Mouse (Mus musculus) liver, adult 2 months (tissue): ENCODE results near the gene Ddo. TPM values are rescaled to one million over a fixed set of nuclear protein-coding genes. Genes with fewer than 3 reads are reported as not detected.

Experiments
- DNase-seq: peaks from one replicate; pipeline ENCODE4 v3.0.0-alpha.2; 2011; ENCODE audit warnings: low read depth, low spot score; ENCODE audit errors: extremely low read depth
- H3K27ac ChIP-seq: fragments of 200-500 bp; replicated peaks from 2 replicates; pipeline ENCODE4 v1.5.1; 2012; ENCODE audit warnings: low read depth, mild to moderate bottlenecking, control low read depth, inconsistent platforms, low read length; ENCODE audit not compliant: insufficient read depth
- H3K27me3 ChIP-seq: fragments of 200-500 bp; 2 replicates; pipeline ENCODE4 v1.6.1; 2012; ENCODE audit warnings: mild to moderate bottlenecking, moderate library complexity, low read length, inconsistent platforms; ENCODE audit not compliant: control insufficient read depth, insufficient read depth
- H3K36me3 ChIP-seq: fragments of 200-500 bp; 2 replicates; pipeline ENCODE4 v1.6.1; 2012; ENCODE audit warnings: low read length, inconsistent platforms; ENCODE audit not compliant: control insufficient read depth, insufficient read depth
- H3K4me1 ChIP-seq: fragments of 200-500 bp; 2 replicates; pipeline ENCODE4 v1.6.1; 2011; ENCODE audit warnings: low read length; ENCODE audit not compliant: control insufficient read depth, insufficient read depth
- H3K4me3 ChIP-seq: fragments of 200-500 bp; 2 replicates; pipeline ENCODE4 v1.5.1; 2011; ENCODE audit warnings: low read depth, mild to moderate bottlenecking, control low read depth, low read length, moderate library complexity; ENCODE audit not compliant: insufficient read depth
- H3K79me2 ChIP-seq: fragments of 200-500 bp; 2 replicates; pipeline ENCODE4 v1.6.1; 2012; ENCODE audit warnings: inconsistent platforms, mild to moderate bottlenecking, low read length, moderate library complexity; ENCODE audit not compliant: control insufficient read depth, insufficient read depth
- H3K9ac ChIP-seq: fragments of 200-500 bp; 2 replicates; pipeline ENCODE4 v1.6.1; 2012; ENCODE audit warnings: low read depth, mild to moderate bottlenecking, control low read depth, inconsistent platforms, low read length
- CTCF ChIP-seq: fragments of 200-500 bp; IDR thresholded peaks from 2 replicates; pipeline ENCODE4 v1.5.1; 2011; ENCODE audit warnings: low read depth, low read length, control low read depth
- POLR2A ChIP-seq: fragments of 200-500 bp; IDR thresholded peaks from 2 replicates; pipeline ENCODE4 v1.6.1; 2011; ENCODE audit warnings: low read length, control low read depth; ENCODE audit not compliant: insufficient read depth; ENCODE audit errors: extremely low read depth
- WGBS: fragments of 180-500 bp; shearing (Covaris S2); methylation state at CpG from one replicate; pipeline ENCODE4 v1.1.7; 2018; 5-methylcytosine and 5-hydroxymethylcytosine counted together
- polyA plus RNA-seq: library from polyadenylated mRNA; depleted of rRNA; stranded (reverse); fragments of >200 nt; gene quantifications from 2 replicates; pipeline ENCODE4 v1.2.3, GENCODE M21; 2012; rRNA removed
- total RNA-seq: library from RNA; depleted of rRNA; stranded (reverse); fragments of >200 nt; gene quantifications from 2 replicates; pipeline ENCODE4 v1.2.3, GENCODE M21; 2014; rRNA removed

Ddo gene
- 17.0 and 19.0 TPM in 2 replicates for total RNA-seq
- 16.0 and 21.3 TPM in 2 replicates for polyA plus RNA-seq

DNA sequence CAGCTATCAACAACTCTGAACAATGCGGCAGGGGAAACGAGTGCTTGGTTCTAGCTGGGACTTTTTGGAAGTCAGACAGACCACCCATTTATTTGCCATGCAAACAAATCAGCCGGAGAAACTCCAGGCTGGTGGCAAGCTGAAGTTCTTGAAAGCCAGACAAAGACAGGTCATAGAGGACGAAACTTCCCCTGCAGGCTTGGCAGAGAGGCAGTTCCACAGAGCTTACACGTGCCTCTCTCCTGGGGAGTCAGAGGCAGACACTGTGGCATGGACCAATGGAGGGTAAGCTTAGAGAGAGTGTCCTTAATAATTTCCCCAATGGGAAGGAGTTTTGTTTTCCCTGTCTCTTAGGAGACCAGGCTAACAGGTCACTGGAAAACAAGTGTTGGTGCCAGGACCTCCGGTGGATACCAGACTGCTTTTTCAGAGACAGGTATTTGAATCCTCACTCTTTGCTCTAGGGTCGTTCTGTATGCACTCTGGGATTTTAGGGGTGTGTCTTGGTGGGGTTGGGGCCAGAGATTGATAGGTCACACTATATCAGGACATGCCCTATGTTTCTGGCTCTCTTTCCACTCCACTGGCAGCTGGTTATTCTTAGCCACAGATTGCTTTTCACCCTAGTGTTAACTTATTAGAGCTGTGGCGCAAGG lies at the start of gene Ddo:
Gene Ddo (plus strand): TSS at position 356 of the 656 bp plus-strand sequence.
- H3K9ac ChIP-seq: peak within 1 kb of the TSS; percentile 67
- H3K79me2 ChIP-seq: peaks cover 3% of the 10 kb centered on the region; the same call in 1 of the 2 replicates
- H3K27ac ChIP-seq: peak within 1 kb of the TSS; percentile 89
- 19% methylated on average over 8 of the region's 8 CpGs for WGBS
- peaks cover 6% of the 10 kb centered on the region; the same call in 1 of the 2 replicates for H3K4me1 ChIP-seq
- no peak for TF ChIP-seq CTCF
- TF ChIP-seq POLR2A: 0 out of 2 replicates have a peak, but pooled peaks have one; percentile 12
- no peaks in the 10 kb centered on the region for H3K27me3 ChIP-seq
- H3K4me3 ChIP-seq: peak within 1 kb of the TSS; percentile 52
- H3K36me3 ChIP-seq: peaks cover 11% of the 10 kb centered on the region
- peak; percentile 99 for DNase-seq

GRCm38 (mm10) chr10:40583584-40584255 lies 46.1 kb upstream of the Ddo start:
- Histone ChIP-seq H3K4me3 (no peak overlapping the region), H3K27me3 (no peaks in the 10 kb centered on the region), H3K9ac (no peak overlapping the region), H3K79me2 (no peaks in the 10 kb centered on the region), H3K4me1 (no peaks in the 10 kb centered on the region), H3K27ac (no peak overlapping the region), H3K36me3 (no peaks in the 10 kb centered on the region)
- TF ChIP-seq CTCF (peak; percentile 34; the same call in 1 of the 2 replicates), POLR2A (no peak)
- DNase-seq: peak; percentile 32
- WGBS: 78% methylated on average over 8 of the region's 8 CpGs

- WGBS: 69% methylated on average over 7 of the region's 7 CpGs
- no peak overlapping the region for H3K4me3 ChIP-seq
- no peaks in the 10 kb centered on the region for H3K36me3 ChIP-seq
- no peak for TF ChIP-seq POLR2A
- no peak for TF ChIP-seq CTCF
- DNase-seq: no peak
- peaks cover under 1% of the 10 kb centered on the region; the same call in 1 of the 2 replicates for H3K4me1 ChIP-seq
- no peak overlapping the region for H3K27ac ChIP-seq
- H3K9ac ChIP-seq: no peak overlapping the region
- peaks cover 3% of the 10 kb centered on the region; the same call in 1 of the 2 replicates for H3K27me3 ChIP-seq
- H3K79me2 ChIP-seq: no peaks in the 10 kb centered on the region
Measured at GRCm38 (mm10) chr10:40592186-40592585, 37.6 kb upstream of the Ddo start.

DNA sequence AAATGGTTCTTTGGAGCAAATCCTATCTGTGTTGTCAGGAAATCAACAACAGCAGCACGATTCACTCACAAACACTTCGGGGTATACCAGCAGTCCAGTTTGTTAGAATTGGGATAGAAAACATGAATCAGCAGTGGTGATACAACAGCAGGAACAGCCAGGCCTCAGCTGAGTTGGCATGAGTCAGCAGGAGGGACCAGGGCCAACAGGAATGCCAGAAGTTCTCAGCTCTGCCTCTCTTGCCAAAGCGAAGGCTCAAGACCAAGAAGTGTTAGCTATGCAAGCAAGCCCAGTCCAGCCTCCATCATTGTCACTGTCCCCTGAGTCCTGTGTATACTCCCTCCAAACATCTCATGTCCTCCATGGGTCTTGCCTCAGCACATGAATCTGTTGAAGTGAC lies 32.6 kb upstream of the Ddo start:
- Histone ChIP-seq H3K9ac (no peak overlapping the region), H3K79me2 (no peaks in the 10 kb centered on the region), H3K4me1 (peaks cover 4% of the 10 kb centered on the region; the same call in 1 of the 2 replicates), H3K4me3 (no peak overlapping the region), H3K27me3 (peaks cover 2% of the 10 kb centered on the region; the same call in 1 of the 2 replicates), H3K36me3 (no peaks in the 10 kb centered on the region), H3K27ac (no peak overlapping the region)
- WGBS: 46% methylated on average over 3 of the region's 3 CpGs
- TF ChIP-seq CTCF: no peak
- no peak for TF ChIP-seq POLR2A
- DNase-seq: peak; percentile 73

DNA sequence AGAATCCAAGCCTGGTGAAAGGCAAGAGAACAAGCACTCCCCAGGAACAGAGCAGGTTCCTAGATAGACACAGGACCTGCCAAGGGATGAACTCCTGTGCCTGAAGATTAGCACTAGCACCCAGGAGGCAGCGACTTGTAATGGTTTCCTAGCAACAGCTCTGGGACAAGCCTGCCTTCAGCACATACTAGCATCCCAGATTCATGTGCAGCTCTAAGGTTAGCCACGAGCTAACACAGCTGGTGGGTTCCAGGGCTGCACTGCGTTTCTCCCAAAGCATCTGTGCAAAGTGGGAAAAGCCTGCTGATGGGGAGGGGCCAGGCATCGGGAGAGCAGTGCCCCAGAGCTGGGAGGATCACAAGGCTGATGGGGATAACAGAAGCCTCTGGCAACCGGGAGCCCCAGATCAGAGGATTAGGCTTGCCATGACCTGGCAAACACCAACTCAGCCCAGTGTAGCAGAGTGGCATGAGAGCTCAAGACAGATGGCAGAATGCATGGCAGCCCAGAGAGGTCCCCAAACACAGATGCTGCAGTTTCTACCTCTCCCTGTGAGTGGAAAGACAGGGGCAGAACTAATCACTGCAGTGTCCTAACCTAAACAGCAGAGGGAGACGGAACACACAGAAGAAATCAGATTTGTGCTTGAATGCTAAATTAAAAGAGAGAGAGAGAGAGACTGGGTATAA lies 25.0 kb upstream of the Ddo start:
- 72% methylated on average over 6 of the region's 6 CpGs for WGBS
- DNase-seq: peak; percentile 6
- Histone ChIP-seq H3K27ac (no peak overlapping the region), H3K27me3 (no peaks in the 10 kb centered on the region), H3K79me2 (no peaks in the 10 kb centered on the region), H3K4me1 (no peaks in the 10 kb centered on the region), H3K4me3 (no peak overlapping the region), H3K9ac (no peak overlapping the region), H3K36me3 (no peaks in the 10 kb centered on the region)
- no peak for TF ChIP-seq POLR2A
- no peak for TF ChIP-seq CTCF
